Mouse (Mus musculus) ZHBTc4 (cell line): ENCODE data around the gene Dmgdh.

Experiments
- DNase-seq: peaks from one replicate; pipeline ENCODE4 v3.0.0-alpha.2; 2011; ENCODE audit warnings: low read depth, low spot score

The Dmgdh gene

GRCm38 (mm10) chr13:93710325-93710724 lies 36.1 kb downstream of the Dmgdh start:
- no peak for DNase-seq

- no peak for DNase-seq
Measured at GRCm38 (mm10) chr13:93711226-93711625, 37.0 kb downstream of the Dmgdh start.

- DNase-seq, result no peak
Measured at GRCm38 (mm10) chr13:93712362-93712761, 38.1 kb downstream of the Dmgdh start.

DNA sequence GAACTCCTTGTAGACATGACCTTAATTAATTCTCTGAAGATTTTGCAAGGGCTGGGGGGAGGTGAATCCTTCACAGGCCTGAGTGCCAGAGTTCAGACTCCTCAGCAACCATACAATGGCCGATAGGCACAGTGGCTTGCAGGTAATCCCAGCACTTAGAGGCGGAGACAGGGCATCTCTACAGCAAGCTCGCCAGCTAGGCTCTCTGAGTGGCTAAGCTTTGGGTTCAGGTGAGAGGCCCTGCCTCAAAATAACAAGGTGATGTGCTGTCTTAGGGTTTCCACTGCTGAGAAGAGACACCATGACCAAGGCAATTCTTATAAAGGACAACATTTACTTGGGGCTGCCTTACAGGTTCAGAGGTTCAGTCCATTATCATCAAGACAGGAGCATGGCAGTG lies 39.6 kb downstream of the Dmgdh start:
- no peak for DNase-seq

DNA sequence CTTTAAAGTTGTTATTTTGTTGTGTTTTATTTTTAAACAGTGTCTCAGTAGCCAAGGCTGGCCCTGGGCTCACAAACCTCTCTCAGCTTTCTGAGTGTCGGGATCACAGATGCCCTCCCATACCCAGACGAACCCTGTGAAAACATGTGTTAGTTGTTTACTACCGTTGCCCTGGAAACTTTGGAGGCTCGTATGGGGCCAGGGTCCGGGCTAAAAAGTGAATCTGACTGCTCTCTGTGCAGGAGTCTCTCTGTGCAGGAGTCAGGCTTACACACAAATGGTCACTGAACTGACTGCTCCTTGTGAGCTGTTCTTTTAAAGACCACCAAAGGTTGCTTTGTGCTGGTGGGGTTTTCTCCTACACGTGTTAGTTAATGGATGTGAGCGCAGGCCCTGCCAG lies 42.9 kb downstream of the Dmgdh start:
- DNase-seq, result no peak

GRCm38 (mm10) chr13:93718948-93719347 lies 44.7 kb downstream of the Dmgdh start:
- DNase-seq, result peak; percentile 73

DNA sequence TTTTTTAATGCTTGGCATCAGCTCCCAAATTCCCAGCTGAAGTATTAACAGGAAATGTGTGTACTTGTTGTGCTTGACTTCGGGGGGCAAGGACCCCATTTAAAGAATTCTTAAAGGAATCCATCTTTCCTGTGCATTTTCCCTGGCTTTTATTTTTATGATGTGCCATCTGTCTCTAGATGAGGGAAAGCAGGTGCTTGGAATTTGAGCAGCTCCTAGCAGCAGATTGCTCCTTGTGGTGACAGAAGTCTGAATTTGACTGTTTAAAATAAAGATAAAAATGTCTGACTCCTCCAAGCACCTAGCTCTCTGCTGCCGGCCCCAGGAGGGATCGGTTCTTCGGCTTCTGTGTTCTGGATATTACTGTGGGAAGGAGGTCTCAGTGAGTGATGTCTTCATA lies 47.7 kb downstream of the Dmgdh start:
- DNase-seq, result no peak

- DNase-seq, result no peak
Measured at GRCm38 (mm10) chr13:93723455-93723854, 49.2 kb downstream of the Dmgdh start.

DNA sequence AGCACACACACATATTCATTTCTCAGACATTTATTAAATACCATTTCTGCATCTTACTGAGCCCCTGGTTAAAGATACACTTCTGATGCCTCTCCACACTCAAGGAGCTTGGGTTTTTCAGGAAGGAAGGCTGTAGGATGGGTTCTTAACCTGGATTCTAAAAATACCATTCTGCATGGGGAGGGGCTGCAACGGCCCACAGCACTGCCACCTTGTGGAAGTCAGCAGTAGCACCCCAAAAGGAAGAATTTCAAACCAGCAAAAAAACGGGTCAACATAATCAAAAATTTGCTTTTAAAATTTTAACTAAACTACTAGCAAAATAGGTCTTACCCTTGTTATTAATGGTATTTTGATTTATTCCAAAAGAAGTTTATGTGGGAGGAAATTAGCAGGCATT lies 50.0 kb downstream of the Dmgdh start:
- peak; percentile 36 for DNase-seq

DNA sequence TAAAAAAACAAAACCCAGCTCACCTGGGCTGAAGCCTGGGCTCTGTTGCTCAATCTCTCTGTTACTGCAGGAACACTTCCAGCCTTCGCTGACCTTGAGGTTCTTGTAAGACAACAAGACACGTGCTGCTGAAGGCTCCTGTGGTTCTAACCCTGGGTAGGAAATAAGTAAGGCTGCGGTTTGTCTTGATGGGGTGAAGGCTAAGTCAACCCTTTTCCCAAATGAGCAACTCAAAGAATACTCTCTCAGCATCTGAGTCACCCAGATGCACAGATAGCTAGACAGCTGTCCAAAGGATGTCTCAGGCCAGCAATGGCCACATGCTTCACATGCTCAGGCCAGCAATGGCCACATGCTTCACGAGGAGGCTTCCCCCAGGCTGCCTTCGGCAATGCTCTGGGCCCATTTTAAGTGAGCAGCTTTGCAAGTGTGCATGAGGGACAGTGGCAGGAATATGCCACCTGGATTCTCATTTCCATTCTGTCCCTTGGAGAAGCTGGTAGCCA lies 61.0 kb downstream of the Dmgdh start:
- DNase-seq, result no peak

GRCm38 (mm10) chr13:93744118-93744517 lies 69.9 kb downstream of the Dmgdh start:
- no peak for DNase-seq

DNA sequence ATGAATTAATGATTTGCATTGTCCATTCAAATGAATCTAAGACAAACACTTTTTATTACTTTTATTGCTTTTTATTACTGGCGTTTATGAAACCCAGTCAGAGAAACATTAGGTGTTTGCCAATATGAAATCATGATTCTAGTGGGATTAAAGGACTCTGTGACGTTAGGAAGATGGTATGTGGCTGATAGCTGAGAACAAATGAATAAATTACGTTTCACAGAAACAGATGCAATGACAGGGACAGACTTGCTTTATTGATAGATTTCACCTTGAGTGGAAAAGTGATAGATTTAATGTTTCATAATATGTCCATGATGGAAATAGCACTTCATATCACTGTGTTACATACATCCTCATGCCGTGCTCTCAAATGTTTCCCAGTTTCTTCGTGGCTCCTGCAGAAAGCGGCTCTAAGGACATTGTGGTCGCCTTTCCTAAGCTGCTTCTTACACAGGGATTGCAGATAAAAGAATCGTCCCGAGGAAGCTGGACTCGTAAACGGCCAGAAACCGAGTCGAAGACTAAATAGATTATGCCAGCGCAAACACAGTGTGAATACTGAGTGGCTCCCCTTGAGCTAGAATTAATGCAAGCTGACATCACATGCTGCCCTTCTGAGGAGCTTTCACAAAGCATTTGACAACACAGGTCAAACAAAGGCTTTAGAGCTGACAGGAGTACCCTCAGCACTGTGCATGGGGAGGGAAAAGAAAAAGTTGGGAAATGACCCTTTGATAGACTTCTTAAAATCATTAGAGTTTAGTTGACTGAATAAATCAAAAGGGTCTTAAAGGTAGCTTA lies 78.6 kb downstream of the Dmgdh start:
- no peak for DNase-seq

GRCm38 (mm10) chr13:93755084-93755483 lies 80.9 kb downstream of the Dmgdh start:
- no peak for DNase-seq

DNA sequence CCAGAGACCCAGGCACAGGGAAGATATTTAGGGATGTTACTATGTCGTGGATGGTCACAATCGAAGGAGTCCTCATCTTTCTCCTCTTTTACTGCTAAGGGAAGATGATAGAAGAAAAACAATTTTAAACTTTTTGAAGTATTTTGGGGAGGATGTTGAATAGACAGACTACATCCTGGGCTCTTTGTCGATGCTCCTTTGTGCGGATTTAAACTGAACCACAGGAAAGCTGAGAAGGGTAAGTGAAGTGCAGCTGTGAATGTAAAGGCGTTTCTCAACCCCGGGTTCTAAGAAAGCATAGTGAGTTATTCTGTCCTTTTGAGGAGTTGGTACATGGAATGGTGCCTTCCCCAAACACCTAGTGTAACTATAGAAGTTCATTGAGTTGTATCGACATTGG lies 82.4 kb downstream of the Dmgdh start:
- DNase-seq, result no peak

DNA sequence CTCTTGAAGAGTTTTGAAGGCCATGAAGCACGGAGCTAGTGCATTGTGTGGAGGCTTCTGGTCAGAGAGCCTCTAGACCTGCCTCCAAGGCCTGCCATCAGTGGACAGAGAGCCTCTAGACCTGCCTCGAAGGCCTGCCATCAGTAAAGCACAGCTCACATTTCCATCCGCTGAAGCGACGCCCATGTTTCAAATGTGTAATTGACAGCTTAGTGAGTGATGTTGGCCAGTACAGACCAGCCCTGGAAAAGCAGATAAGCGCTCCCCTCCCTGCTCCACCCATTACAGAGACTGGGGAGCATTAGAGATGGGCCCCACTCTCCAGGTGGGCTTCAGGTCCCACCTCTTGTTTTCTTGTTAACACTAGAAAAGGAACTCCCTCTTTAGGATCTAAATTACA lies 83.3 kb downstream of the Dmgdh start:
- DNase-seq, result no peak

DNA sequence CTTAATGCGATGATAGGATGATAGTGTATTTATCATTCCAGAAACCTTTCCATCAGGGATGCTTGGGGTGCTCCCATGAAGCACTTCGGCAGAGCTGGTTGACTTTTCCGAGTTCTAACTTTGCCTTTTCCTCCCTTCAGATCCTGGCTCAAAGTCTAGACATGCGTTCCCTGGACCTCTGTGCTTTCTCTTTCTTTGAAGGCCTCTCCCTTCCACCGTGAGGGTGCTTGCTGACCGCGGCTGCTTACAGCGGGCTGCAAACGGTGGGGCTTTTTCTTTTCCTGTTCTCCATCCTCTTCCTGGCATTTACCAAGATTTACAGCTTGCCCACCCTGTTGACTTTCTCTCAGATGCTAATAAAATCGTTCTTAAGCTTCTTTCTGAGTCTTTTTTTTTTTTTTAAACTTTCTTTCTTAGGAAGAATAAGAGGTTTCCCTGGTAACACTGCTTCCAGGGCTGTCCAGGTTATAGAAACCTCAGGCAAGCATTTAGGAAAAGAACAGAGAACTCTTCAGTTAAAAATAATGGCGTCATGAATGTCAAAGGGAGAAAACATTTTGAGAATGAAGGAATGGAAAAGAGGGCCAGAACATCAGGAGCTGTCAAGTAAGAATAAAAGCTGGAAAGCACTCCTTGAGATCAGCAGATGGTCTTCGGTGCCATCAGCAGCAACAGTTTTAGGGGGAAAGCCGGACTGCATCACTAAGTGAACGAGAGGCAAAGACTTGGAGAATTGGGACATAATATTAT lies 84.1 kb downstream of the Dmgdh start:
- no peak for DNase-seq

- no peak for DNase-seq
Measured at GRCm38 (mm10) chr13:93761831-93762230, 87.6 kb downstream of the Dmgdh start.

DNA sequence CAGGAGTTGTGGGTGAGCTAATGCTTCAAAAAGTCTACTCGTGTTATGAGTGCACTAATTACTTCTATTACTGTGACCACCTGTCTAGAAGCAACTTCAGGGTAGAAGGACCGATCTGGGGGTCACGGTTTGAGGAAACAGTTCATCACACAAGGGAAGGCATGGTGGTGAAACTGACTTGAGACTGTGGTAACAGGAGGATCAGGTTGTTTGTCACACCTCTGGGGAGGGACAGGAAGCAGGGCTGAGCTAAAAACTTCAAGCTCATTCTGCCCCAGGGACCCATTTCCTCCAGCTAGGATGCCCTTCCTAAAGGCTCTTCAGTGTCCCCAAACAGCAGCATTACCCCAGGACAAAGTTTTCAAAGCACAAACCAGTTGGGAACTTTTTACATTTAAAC lies 88.6 kb downstream of the Dmgdh start:
- no peak for DNase-seq

- no peak for DNase-seq
Measured at GRCm38 (mm10) chr13:93764321-93764973, 90.2 kb downstream of the Dmgdh start.

DNA sequence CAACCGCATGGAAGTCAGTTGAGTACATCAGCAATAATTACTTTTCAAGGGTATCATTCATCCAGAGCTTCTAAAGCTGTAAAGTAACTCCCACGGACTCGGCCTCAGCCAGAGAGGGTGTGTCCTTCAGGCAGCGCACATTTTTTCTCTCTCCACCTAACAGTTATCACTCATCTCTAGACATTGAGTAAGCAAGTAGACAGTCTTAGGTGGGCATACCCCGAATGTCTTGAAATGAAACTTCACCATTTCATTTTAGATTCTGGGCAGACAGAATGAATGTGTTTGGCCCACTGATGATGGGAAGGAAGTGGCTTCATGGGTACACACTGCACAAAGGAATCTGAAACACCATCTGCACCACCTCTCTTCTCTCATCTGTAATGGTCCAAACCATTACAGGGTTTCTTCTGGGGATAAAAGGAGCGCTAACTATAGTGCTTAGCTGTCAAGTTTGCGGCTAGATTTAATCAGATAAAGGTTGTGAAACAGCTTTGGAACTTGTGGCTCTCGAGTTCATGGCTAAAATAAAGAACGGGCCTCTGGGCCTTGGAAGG lies 96.9 kb downstream of the Dmgdh start:
- DNase-seq, result no peak

DNA sequence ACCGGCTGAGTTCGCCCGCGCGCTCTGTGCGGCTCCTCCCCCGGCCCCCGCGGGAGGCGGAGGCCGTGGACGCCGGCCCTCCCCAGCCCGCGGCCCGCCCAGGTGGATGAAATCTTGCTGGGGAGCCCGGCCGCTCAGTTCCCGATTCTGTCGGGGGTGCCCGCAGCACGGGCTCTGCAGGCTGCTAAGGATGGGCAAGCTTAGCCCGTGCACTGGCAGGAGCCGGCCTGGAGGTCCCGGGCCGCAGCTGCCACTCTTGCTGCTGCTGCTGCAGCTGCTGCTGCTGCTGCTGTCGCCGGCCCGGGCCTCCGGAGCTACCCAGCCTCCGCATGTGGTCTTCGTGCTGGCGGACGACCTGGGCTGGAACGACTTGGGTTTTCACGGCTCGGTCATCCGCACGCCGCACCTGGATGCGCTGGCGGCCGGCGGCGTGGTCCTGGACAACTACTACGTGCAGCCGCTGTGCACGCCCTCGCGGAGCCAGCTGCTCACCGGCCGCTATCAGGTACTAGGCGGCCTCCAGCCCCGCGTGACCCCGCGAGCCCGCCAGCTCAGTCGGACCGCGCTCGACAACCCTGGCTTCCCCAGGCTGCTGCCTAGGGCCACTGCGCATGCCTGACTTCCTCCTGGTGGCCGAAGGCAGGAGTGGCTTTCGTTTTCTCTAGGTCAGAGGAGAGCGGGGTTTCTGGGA lies 97.5 kb downstream of the Dmgdh start, which contains the start of gene Arsb:
TSS of gene Arsb (plus strand) at position 43 of the 691 bp plus-strand sequence.
- DNase-seq, result peak; percentile 92
